Mouse (Mus musculus) liver, embryonic 13.5 days (tissue): Measurements from ENCODE around the gene Ccs. TPM values are rescaled to one million over a fixed set of nuclear protein-coding genes. Genes with fewer than 3 reads are reported as not detected.

Experiments used
- ATAC-seq: fragments of 200-750 bp; cut with Nextera tagmentation; 2 replicates; pipeline ENCODE4 v1.8.0; 2017; ENCODE audit warnings: low read depth, mild to moderate bottlenecking, moderate number of reproducible peaks, moderate library complexity
- DNase-seq: peaks from one replicate; pipeline ENCODE4 v3.0.0; 2022
- H3K27ac ChIP-seq: fragments of 300-500 bp; sonication (generic); 2 replicates; pipeline ENCODE4 v1.5.1; 2015; ENCODE audit warnings: moderate library complexity, mild to moderate bottlenecking, inconsistent platforms
- H3K27me3 ChIP-seq: fragments of 300-500 bp; sonication (generic); 2 replicates; pipeline ENCODE4 v1.6.1; 2015; ENCODE audit warnings: mild to moderate bottlenecking, inconsistent platforms
- H3K36me3 ChIP-seq: fragments of 300-500 bp; sonication (generic); 2 replicates; pipeline ENCODE4 v1.6.1; 2015; ENCODE audit warnings: mild to moderate bottlenecking, inconsistent platforms
- H3K4me1 ChIP-seq: fragments of 300-500 bp; sonication (generic); replicated peaks from 2 replicates; pipeline ENCODE4 v1.6.1; 2015; ENCODE audit warnings: inconsistent platforms
- H3K4me2 ChIP-seq: fragments of 300-500 bp; sonication (generic); 2 replicates; pipeline ENCODE4 v1.6.1; 2015; ENCODE audit warnings: inconsistent platforms, mild to moderate bottlenecking, moderate library complexity
- H3K4me3 ChIP-seq: fragments of 300-500 bp; sonication (generic); replicated peaks from 2 replicates; pipeline ENCODE4 v1.5.1; 2015; ENCODE audit warnings: mild to moderate bottlenecking, inconsistent platforms
- H3K9ac ChIP-seq: fragments of 300-500 bp; sonication (generic); 2 replicates; pipeline ENCODE4 v1.6.1; 2015; ENCODE audit warnings: mild to moderate bottlenecking, inconsistent platforms
- H3K9me3 ChIP-seq: fragments of 300-500 bp; sonication (generic); replicated peaks from 2 replicates; pipeline ENCODE4 v1.6.1; 2016; ENCODE audit warnings: inconsistent platforms
- WGBS: fragments of 180-500 bp; shearing (Covaris S2); methylation state at CpG from one replicate; pipeline ENCODE4 v1.1.7; 2015; ENCODE audit not compliant: insufficient replicate concordance; 5-methylcytosine and 5-hydroxymethylcytosine counted together
- polyA plus RNA-seq: library from polyadenylated mRNA; unstranded; fragments of >200 nt; fragmentation: Nextera tagmentation; extraction: Ambion mirVana; gene quantifications from 2 replicates; pipeline ENCODE4 v1.2.1, GENCODE M21; 2015

Ccs gene
- polyA plus RNA-seq, 1 experiment from 2014 or later = 40.7 TPM

DNA sequence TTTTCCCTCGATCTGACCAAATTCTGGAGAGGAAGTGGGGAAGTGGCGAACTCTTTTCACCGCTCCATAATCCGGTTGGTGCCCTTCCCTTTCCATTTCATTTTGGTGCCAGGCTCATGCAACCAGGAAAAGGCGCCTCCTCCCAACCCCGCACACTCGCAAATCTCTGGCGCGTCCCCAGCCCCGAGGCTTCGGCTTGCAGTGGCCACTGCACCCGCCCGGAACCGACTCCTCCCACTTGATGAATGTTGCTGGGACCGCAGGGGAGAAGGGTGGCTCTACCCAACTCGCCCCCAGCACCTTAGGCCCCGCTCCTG is 28.4 kb downstream of the Ccs start:
- Histone ChIP-seq H3K36me3 (peaks cover 17% of the 10 kb centered on the region), H3K27me3 (no peaks in the 10 kb centered on the region), H3K4me1 (peaks cover 46% of the 10 kb centered on the region), H3K9ac (peak overlapping the region; percentile 88), H3K27ac (peak overlapping the region; percentile 90), H3K4me2 (peak overlapping the region; percentile 83), H3K4me3 (peak overlapping the region; percentile 90), H3K9me3 (no peaks in the 10 kb centered on the region; the same call in 1 of the 2 replicates)
- 0% methylated on average over 17 of the region's 17 CpGs for WGBS
- ATAC-seq (no peak), DNase-seq (no peak)

DNA sequence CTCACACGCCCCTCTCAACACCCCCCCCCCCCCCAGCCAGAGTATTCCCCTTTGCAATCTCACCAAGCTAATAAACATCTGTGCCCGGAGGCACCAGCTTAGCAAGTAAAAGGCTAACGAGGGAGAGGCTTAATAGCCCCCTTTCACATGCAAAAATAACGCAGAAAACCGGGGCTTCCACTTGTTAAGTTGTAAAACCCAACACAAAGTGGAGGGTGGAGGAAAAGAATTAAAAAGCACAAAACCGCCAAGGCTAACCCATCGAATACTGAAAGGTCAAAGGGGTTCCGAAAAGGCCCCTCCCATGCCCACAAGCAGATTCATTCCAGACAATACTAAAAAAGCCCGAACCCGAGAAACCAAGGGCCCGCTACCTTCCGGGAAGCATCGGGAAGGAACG is 28.8 kb downstream of the Ccs start:
- no peak for ATAC-seq
- DNase-seq = no peak
- H3K4me3 ChIP-seq = peak overlapping the region; percentile 90
- peak overlapping the region; percentile 88 for H3K9ac ChIP-seq
- peaks cover 48% of the 10 kb centered on the region for H3K4me1 ChIP-seq
- peak overlapping the region; percentile 83 for H3K4me2 ChIP-seq
- peaks cover 17% of the 10 kb centered on the region for H3K36me3 ChIP-seq
- peak overlapping the region; percentile 90 for H3K27ac ChIP-seq
- WGBS = 0% methylated on average over 14 of the region's 14 CpGs
- H3K9me3 ChIP-seq = no peaks in the 10 kb centered on the region; the same call in 1 of the 2 replicates
- no peaks in the 10 kb centered on the region for H3K27me3 ChIP-seq

DNA sequence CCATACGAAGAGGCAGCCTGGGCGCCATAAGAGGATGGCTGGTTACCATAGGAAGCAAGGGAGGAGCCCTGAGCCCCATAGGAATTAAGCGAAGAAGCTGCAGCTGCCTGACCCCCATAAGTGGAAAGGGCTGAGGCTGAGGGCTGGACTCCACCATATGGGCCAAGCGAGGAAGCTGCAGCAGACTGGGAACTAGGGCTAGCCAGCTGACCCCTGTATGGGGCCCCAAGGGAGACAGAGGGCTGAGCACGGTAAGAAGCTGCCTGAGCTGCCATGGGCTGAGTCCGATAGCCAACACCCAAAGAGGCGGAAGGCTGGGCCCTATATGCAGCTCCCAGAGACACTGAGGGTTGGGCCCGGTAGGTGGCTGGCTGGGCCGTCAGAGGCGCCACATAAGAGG is 35.8 kb downstream of the Ccs start:
- Histone ChIP-seq H3K27ac (no peak overlapping the region), H3K9ac (no peak overlapping the region), H3K4me3 (no peak overlapping the region), H3K4me2 (no peak overlapping the region), H3K9me3 (no peaks in the 10 kb centered on the region), H3K36me3 (peaks cover 76% of the 10 kb centered on the region), H3K27me3 (no peaks in the 10 kb centered on the region), H3K4me1 (peaks cover 58% of the 10 kb centered on the region)
- DNase-seq (no peak), ATAC-seq (no peak)
- 85% methylated on average over 10 of the region's 10 CpGs for whole genome bisulfite sequencing

DNA sequence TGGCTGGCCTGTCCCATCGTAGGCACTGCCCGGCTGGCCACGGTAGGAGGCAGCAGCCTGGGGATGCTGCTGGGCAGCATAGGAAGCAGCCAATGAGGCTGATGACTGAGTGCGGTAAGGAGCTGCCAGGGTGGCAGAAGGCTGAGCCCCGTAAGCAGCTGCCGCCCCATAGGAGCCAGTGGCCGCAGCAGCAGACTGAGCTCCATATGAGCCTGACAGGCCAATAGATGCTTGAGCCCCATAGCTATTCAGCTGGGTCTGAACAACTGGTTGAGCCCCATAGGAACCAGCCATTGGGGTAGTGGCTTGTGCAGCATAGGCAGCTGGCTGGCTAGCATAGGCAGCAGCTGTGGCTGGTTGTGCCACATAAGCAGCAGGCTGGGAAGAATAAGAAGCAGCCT is 36.4 kb downstream of the Ccs start:
- H3K4me1 ChIP-seq = peaks cover 58% of the 10 kb centered on the region
- WGBS = 93% methylated on average over 7 of the region's 7 CpGs
- H3K36me3 ChIP-seq = peaks cover 78% of the 10 kb centered on the region
- no peak overlapping the region for H3K4me3 ChIP-seq
- no peak overlapping the region for H3K9ac ChIP-seq
- no peaks in the 10 kb centered on the region for H3K27me3 ChIP-seq
- DNase-seq (no peak), ATAC-seq (no peak)
- no peaks in the 10 kb centered on the region for H3K9me3 ChIP-seq
- H3K4me2 ChIP-seq = no peak overlapping the region
- no peak overlapping the region for H3K27ac ChIP-seq

DNA sequence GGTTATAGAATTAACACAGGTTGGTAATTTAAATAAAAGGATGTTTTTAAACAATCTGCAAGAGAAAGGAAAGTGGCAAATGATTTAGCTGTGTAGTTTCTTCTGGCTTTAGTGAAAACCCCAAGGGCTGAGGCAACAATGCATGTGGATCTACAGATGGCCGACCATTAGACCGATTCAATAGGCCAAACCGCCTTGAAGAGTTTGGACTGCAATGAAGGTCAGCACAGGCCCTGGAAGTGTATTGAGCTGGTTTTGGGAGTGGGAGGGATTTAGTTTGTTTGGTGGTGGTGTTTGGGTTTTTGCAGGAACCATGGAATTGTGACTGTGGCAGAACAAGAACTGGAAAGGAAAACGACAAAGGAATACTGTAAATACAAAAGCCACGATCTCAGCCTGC is 40.0 kb downstream of the Ccs start:
- Histone ChIP-seq H3K27ac (no peak overlapping the region), H3K36me3 (peaks cover 75% of the 10 kb centered on the region), H3K27me3 (no peaks in the 10 kb centered on the region), H3K9ac (no peak overlapping the region), H3K9me3 (no peaks in the 10 kb centered on the region), H3K4me2 (no peak overlapping the region), H3K4me1 (peaks cover 57% of the 10 kb centered on the region), H3K4me3 (no peak overlapping the region)
- WGBS = 87% methylated on average over 5 of the region's 5 CpGs
- ATAC-seq (no peak), DNase-seq (no peak)

DNA sequence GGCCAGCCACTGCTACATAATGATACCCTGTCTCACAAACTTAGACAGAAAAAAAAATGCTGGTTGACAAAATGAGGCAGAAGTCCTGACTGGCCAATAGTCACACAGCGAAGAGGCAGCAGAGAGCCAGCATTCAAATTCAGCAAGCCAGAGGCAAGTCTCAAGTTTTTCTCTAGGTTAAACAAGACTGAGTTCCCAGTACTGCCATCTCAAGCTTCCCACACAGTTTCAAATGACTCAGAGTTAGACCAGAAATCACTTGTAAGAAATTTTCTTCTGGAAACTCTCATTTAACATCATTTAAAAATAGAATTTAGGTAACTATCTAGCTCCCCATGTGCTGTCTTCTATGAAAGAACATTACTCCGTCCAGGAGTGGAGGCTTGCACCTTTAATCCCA is 41.3 kb downstream of the Ccs start:
- DNase-seq (no peak), ATAC-seq (no peak)
- Histone ChIP-seq H3K36me3 (peaks cover 63% of the 10 kb centered on the region), H3K9me3 (no peaks in the 10 kb centered on the region), H3K27me3 (no peaks in the 10 kb centered on the region), H3K4me3 (no peak overlapping the region), H3K4me2 (no peak overlapping the region), H3K27ac (no peak overlapping the region), H3K4me1 (peaks cover 47% of the 10 kb centered on the region), H3K9ac (no peak overlapping the region)
- 89% methylated on average over 2 of the region's 2 CpGs for WGBS

DNA sequence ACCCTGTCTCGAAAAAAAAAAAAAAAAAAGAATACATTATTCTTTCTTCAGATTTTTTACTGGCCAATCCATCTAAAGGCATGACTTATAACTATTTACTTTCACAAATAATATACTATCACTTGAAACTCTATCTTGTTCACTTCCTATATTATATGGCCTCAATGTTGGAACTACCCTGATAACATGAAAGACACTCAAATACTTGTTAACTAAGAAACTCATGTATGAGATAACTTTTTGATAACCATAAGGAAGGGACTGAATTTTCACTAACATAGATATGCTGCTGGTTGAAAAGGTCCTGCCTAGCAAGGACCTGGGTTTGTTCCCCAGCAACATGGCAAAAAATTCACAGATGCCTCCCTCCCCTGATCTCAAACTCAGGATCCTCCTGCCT is 43.2 kb downstream of the Ccs start:
- Histone ChIP-seq H3K4me3 (no peak overlapping the region), H3K9ac (peak overlapping the region; percentile 69; the same call in 1 of the 2 replicates), H3K4me1 (peaks cover 63% of the 10 kb centered on the region), H3K27ac (peak overlapping the region; percentile 37; the same call in 1 of the 2 replicates), H3K36me3 (peaks cover 58% of the 10 kb centered on the region), H3K27me3 (no peaks in the 10 kb centered on the region), H3K4me2 (no peak overlapping the region), H3K9me3 (no peaks in the 10 kb centered on the region)
- 68% methylated on average over 1 of the region's 1 CpGs for WGBS
- ATAC-seq = no peak
- no peak for DNase-seq

DNA sequence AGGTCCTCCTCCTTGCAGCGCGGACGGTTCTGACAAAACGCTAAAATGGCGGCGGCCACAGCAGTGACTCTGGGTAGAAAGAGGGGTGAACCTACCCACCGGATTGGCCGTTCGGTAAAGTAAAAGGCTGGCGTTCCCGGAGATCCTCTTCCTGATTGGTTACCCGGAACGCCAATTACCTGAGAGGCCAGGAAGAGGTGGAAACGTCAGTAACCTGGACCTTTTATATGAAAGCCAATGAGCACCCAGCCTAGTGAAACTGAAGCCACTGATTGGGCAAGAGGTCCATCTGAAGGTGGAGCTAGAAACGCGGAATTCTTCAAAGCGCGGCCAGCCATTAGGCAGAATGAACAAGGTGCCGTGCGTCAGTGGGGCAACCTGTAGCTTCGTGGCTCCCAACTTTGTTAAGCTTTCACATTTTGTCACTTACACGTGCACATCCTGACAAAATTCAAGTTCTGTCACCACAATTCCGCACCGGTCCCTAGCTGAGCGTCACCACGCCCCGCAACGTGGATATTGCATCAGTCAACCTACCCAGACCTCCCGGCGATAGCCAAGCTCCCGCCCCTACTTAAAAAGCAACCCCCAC is 45.2 kb downstream of the Ccs start, which contains the start of gene Rbm4:
TSS of gene Rbm4 (minus strand) at position 71 of the 592 bp plus-strand sequence.
- peaks cover 73% of the 10 kb centered on the region for H3K4me1 ChIP-seq
- under 1% methylated on average over 31 of the region's 31 CpGs for WGBS

DNA sequence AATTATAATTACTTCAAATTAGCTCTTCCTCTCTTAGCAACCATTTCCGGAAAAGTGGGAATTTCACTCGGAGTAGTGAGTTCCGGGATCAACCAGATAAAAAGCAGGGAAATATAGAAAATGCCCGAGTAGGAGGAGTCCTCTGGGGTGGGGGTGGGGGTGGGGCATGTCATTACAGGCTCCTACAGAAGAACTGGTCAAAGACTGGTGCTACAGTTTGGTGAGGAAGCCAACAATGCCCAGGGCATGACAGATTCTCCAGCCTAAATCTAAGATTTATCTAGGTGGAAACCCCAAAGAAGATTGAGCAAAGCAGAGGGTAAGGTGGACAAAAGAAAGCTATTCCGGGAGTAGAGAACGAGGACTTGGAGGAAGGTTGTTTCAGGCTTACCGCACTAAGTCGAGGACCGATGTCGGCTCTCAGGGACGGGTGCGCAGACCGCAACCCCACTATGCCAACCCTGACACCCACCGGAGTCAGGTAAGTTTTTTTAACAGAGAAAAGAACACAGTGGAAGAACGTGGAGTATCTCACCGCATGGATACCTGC is 45.8 kb downstream of the Ccs start:
- Histone ChIP-seq H3K4me2 (peak overlapping the region; percentile 93), H3K4me1 (peaks cover 68% of the 10 kb centered on the region), H3K27me3 (no peaks in the 10 kb centered on the region), H3K9ac (peak overlapping the region; percentile 81), H3K27ac (peak overlapping the region; percentile 89), H3K9me3 (no peaks in the 10 kb centered on the region), H3K36me3 (peaks cover 54% of the 10 kb centered on the region), H3K4me3 (peak overlapping the region; percentile 86)
- DNase-seq (no peak), ATAC-seq (peak; percentile 34)
- 0% methylated on average over 16 of the region's 16 CpGs for WGBS

More for the DNA sequence above, 45.2 kb downstream of the Ccs start, which contains the start of gene Rbm4:
- DNase-seq (peak; percentile 99), ATAC-seq (peak; percentile 97)
- H3K4me3 ChIP-seq = peak within 1 kb of the TSS; percentile 86
- peak within 1 kb of the TSS; percentile 93 for H3K4me2 ChIP-seq
- no peaks in the 10 kb centered on the region for H3K9me3 ChIP-seq
- H3K27me3 ChIP-seq = no peaks in the 10 kb centered on the region
- H3K27ac ChIP-seq = peak within 1 kb of the TSS; percentile 89
- peak within 1 kb of the TSS; percentile 81 for H3K9ac ChIP-seq
- H3K36me3 ChIP-seq = peaks cover 56% of the 10 kb centered on the region

DNA sequence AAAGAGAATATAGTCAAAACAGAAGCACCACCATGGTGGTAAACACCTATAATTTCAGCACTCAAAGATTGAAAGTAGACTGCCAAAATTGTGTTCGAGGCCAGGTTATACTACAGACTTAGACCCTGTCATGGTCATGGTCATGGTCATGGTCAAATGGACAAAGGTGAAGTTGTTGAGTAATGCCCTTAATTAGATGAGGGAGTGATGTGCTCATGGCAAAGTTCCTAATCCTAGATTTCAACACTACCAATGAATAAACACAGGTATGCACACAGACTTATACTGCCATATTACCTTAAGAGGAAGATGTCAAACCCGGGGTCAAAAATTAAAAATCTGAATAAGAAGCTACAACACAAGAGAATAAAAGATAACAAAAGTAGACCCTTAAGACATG is 52.8 kb downstream of the Ccs start:
- no peak for ATAC-seq
- no peaks in the 10 kb centered on the region for H3K27me3 ChIP-seq
- H3K9ac ChIP-seq = no peak overlapping the region
- H3K9me3 ChIP-seq = no peaks in the 10 kb centered on the region
- H3K4me1 ChIP-seq = peaks cover 36% of the 10 kb centered on the region
- no peak for DNase-seq
- no peak overlapping the region for H3K4me2 ChIP-seq
- 91% methylated on average over 2 of the region's 2 CpGs for WGBS
- peaks cover 95% of the 10 kb centered on the region for H3K36me3 ChIP-seq
- no peak overlapping the region for H3K27ac ChIP-seq
- no peak overlapping the region for H3K4me3 ChIP-seq

DNA sequence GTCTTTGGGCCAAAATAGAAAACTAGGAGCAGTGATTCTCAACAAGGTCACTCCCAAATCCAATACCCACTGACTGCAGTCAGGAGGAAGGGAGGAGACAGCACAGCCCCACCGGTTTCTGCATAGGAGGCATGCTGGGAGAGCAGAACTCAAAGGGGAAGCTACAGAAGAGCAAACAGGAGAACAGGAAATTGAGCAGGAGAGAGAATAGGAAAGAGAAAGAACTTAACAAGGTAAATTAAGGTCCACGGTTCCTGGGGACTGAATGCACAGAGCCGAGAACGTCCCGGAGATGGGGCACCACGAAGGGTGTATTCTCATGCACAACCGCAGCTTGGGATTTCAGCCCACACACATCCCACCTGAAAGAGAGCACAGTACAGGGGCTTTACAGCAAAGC is 53.9 kb downstream of the Ccs start:
- Histone ChIP-seq H3K4me3 (no peak overlapping the region), H3K27me3 (no peaks in the 10 kb centered on the region), H3K9me3 (no peaks in the 10 kb centered on the region), H3K27ac (no peak overlapping the region), H3K4me1 (peaks cover 25% of the 10 kb centered on the region), H3K36me3 (peaks cover 93% of the 10 kb centered on the region), H3K9ac (no peak overlapping the region), H3K4me2 (no peak overlapping the region)
- DNase-seq = no peak
- ATAC-seq = no peak
- WGBS = 82% methylated on average over 7 of the region's 7 CpGs

DNA sequence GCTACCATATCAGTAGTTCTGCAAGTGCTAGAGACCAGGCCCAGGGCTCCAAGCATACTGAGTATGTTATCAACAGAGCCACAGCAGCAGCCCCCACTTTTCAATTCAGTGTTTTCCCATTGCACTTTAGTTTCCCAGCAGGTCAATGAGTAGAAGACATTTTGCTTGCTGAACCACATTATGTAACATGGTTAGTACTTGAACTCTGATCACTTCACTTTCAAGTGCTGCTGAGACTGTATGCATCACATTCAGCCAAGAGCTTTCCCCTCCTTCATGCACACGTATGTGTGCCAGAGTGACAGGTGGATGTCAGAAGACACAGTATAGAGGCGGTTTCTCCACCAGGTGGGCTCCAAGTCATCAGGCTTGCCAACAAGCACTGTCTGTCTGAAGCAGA is 56.2 kb downstream of the Ccs start:
- Histone ChIP-seq H3K4me1 (peaks cover 22% of the 10 kb centered on the region), H3K4me2 (no peak overlapping the region), H3K9me3 (no peaks in the 10 kb centered on the region), H3K9ac (no peak overlapping the region), H3K36me3 (peaks cover 92% of the 10 kb centered on the region), H3K4me3 (no peak overlapping the region), H3K27ac (no peak overlapping the region), H3K27me3 (no peaks in the 10 kb centered on the region)
- WGBS = 95% methylated on average over 2 of the region's 2 CpGs
- no peak for DNase-seq
- no peak for ATAC-seq
